Mouse (Mus musculus) gastrocnemius, adult 18-20 months (tissue): ENCODE measurements around the gene H13. TPM values are rescaled to one million over a fixed set of nuclear protein-coding genes. Genes with fewer than 3 reads are reported as not detected.

Source experiments
- total RNA-seq, 2 experiments: library from RNA; stranded (reverse); gene quantifications; 2 replicates each; pipeline ENCODE4 v1.2.3; 2021

The H13 gene
- total RNA-seq, 2 experiments from 2014 or later, result 29.5 to 30.8 TPM

Other genes starting within 250 kb of the H13 start
- not detected for gene Defb23, start 204.8 kb upstream of the H13 start, total RNA-seq
- not detected for gene Defb20, start 192.4 kb upstream of the H13 start, total RNA-seq
- not detected for gene Defb22, start 179.3 kb upstream of the H13 start, total RNA-seq
- gene Defb26, start 157.8 kb upstream of the H13 start, total RNA-seq, result not detected
- not detected for gene Defb28, start 151.2 kb upstream of the H13 start, total RNA-seq
- not detected for gene Defb29, start 129.4 kb upstream of the H13 start, total RNA-seq
- not detected for gene Gm17416, start 100.1 kb upstream of the H13 start, total RNA-seq
- gene Defb21, start 96.7 kb upstream of the H13 start, total RNA-seq, result not detected
- not detected for gene Defb19, start 89.1 kb upstream of the H13 start, total RNA-seq
- gene Defb45, start 70.1 kb upstream of the H13 start, total RNA-seq, result not detected
- not detected for gene Defb36, start 65.1 kb upstream of the H13 start, total RNA-seq
- gene Defb25, start 46.4 kb upstream of the H13 start, total RNA-seq, result not detected
- gene Rem1, start 42.5 kb upstream of the H13 start, total RNA-seq, result 1 to 10 TPM; 1.6 to 3.3 TPM
- gene Mcts2, start 17.6 kb downstream of the H13 start, total RNA-seq, result 10 to 100 TPM; 11.3 to 12.7 TPM
- gene Id1, start 66.8 kb downstream of the H13 start, total RNA-seq, result 10 to 100 TPM; 16.0 to 28.5 TPM
- gene Cox4i2, start 84.7 kb downstream of the H13 start, total RNA-seq, result 1 to 10 TPM; 2.6 to 3.5 TPM
- gene Bcl2l1, start 162.3 kb downstream of the H13 start, total RNA-seq, result 10 to 100 TPM; 20.6 to 30.6 TPM
- gene Tpx2, start 178.5 kb downstream of the H13 start, total RNA-seq, result 1 to 10 TPM; 1.6 to 5.3 TPM
- gene Mylk2, start 241.9 kb downstream of the H13 start, total RNA-seq, result 100 to 1,000 TPM; 671 to 798 TPM